Mouse (Mus musculus): ENCODE results near the gene Whrn.

DNA sequence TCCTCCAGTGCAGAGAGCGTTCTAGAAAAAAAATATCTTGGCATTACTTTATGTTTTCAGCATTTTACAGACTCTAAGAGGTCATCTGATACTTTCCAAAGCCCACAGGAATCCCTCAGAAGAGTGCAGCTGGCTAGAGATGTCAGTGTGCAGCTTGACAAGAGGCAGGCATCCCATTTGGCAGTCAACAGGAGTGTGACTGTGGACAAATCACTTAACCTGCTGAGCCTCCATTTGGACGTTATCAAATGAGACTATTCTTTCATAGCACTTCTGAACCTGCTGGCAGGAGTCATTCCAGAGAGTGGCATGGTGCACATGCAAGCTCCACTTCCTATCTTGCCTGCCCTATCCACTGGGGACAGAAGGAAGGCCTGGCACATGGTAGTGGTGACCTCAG lies 46.4 kb upstream of the Whrn start:
- no peak for TF ChIP-seq CTCF (IDR thresholded peaks at IDR 0.05; ENCODE audit: low read depth)
- peak; percentile 58; the same call in 1 of the 2 replicates for TF ChIP-seq EP300 (IDR thresholded peaks at IDR 0.05; ENCODE audit: low read depth)
